Mouse (Mus musculus): ENCODE data around the gene Lhpp. TPM values are rescaled to one million over a fixed set of nuclear protein-coding genes. Genes with fewer than 3 reads are reported as not detected.

The Lhpp gene
- polyA plus RNA-seq, 1 experiment from 2014 or later: 16.8 TPM

DNA sequence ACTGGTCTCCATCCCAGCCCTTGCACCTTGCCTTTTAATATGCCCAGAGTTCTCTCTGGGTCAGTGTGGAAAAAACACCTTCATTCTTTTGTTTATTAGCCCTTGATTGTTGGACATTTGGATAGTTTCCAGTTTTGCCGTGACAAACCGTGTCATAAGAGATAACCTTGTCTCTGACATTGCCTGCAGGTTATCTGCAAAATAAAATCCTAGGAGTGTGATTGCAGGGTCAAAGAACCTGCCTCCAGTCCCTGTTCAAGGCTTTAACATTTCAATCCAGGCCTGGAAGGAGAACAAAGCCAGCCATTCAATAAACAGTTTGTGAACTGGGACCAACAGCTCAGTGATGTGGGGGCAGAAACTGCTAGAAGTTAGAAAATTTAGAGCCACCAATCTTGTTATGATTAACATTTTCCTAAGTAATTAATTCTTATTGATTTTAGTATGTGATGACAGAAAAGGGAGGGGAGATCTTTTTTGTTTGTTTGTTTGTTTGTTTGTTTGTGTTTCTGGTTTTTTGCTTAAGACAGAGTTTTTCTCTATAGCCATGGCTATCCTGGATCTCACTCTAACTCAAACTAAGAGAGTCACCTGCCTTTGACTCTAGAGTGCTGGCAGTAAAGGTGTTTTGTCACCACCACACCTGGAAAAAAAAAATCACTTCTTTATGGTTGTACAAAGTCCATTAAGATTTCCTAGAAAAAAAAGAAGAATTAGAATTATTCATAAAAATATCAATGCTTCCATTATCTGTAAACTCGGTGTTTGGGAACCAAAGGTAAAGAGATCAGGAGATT lies 24.5 kb upstream of the Lhpp start:
- no peaks in the 10 kb centered on the region for H3K9me3 ChIP-seq (replicated peaks; ENCODE audit: low read length)
- no peak for ATAC-seq (replicated peaks; ENCODE audit: low FRiP score, low read depth)
- H3K9ac ChIP-seq (ENCODE audit: low read depth, low read length): no peak overlapping the region
- H3K4me2 ChIP-seq (ENCODE audit: low read length): no peak overlapping the region
- TF ChIP-seq CTCF (IDR thresholded peaks at IDR 0.05; ENCODE audit: low read depth): no peak
- H3K27ac ChIP-seq: no peak overlapping the region
- no peak overlapping the region for H3K4me3 ChIP-seq (replicated peaks; ENCODE audit: low read depth, low read length)
- 53% methylated on average over 3 of the region's 3 CpGs for WGBS
- H3K27me3 ChIP-seq (ENCODE audit: insufficient read depth, low read length): no peaks in the 10 kb centered on the region
- H3K4me1 ChIP-seq (replicated peaks; ENCODE audit: insufficient read depth, low read length): no peaks in the 10 kb centered on the region
- no peaks in the 10 kb centered on the region for H3K36me3 ChIP-seq (ENCODE audit: insufficient read depth, low read length)
- DNase-seq (ENCODE audit: low spot score): no peak

DNA sequence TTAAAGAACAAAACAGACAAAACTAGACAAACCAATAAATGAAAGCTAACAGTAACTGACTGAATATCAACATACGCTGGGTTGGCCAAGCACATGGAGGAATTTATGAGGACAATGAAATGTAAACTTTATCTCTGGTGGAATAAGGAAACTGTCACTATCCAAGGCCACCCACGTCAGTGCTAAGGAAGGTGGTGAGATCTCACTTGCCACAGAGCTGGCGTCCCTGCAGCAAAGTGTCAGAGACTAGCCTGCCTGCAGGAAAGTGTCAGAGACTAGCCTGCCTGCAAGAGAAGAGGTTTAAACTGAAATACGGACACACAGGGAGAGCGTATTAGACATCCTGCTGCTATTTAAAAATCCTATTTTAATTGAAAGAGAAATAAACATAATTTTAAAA lies 23.3 kb upstream of the Lhpp start:
- Histone ChIP-seq H3K9me3 (replicated peaks; ENCODE audit: low read length) (no peaks in the 10 kb centered on the region), H3K27ac (no peak overlapping the region), H3K4me3 (replicated peaks; ENCODE audit: low read depth, low read length) (no peak overlapping the region), H3K4me2 (ENCODE audit: low read length) (no peak overlapping the region), H3K4me1 (replicated peaks; ENCODE audit: insufficient read depth, low read length) (no peaks in the 10 kb centered on the region), H3K9ac (ENCODE audit: low read depth, low read length) (no peak overlapping the region), H3K27me3 (ENCODE audit: insufficient read depth, low read length) (no peaks in the 10 kb centered on the region), H3K36me3 (ENCODE audit: insufficient read depth, low read length) (no peaks in the 10 kb centered on the region)
- ATAC-seq (replicated peaks; ENCODE audit: low FRiP score, low read depth) (no peak), DNase-seq (ENCODE audit: low spot score) (no peak)
- TF ChIP-seq CTCF (IDR thresholded peaks at IDR 0.05; ENCODE audit: low read depth): no peak
- WGBS: 65% methylated on average over 5 of the region's 5 CpGs

DNA sequence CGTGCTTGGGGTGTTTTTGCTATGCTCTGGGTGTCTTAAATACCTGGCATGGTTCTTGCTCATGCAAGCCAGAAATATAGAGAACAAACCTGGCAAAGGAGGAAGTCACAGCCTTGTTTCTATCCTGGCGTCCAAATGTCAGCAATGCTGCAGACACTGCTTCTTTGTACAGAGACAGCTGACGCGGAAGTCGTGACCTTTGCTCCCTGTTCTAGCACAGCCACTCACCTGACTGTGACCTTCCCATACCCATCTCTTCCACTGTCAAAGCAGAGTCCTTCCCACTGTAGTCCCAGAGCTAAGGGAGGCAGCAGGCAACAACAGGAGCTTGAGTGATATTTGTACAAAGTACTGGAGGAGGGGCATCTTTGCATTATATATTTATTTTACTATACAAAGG lies 20.8 kb upstream of the Lhpp start:
- Histone ChIP-seq H3K27me3 (ENCODE audit: insufficient read depth, low read length) (no peaks in the 10 kb centered on the region), H3K36me3 (ENCODE audit: insufficient read depth, low read length) (no peaks in the 10 kb centered on the region), H3K4me1 (replicated peaks; ENCODE audit: insufficient read depth, low read length) (no peaks in the 10 kb centered on the region), H3K9ac (ENCODE audit: low read depth, low read length) (no peak overlapping the region), H3K4me3 (replicated peaks; ENCODE audit: low read depth, low read length) (no peak overlapping the region), H3K4me2 (ENCODE audit: low read length) (no peak overlapping the region), H3K9me3 (replicated peaks; ENCODE audit: low read length) (no peaks in the 10 kb centered on the region), H3K27ac (no peak overlapping the region)
- no peak for DNase-seq (ENCODE audit: low spot score)
- ATAC-seq (replicated peaks; ENCODE audit: low FRiP score, low read depth): no peak
- 66% methylated on average over 5 of the region's 5 CpGs for WGBS
- TF ChIP-seq CTCF (IDR thresholded peaks at IDR 0.05; ENCODE audit: low read depth): no peak

DNA sequence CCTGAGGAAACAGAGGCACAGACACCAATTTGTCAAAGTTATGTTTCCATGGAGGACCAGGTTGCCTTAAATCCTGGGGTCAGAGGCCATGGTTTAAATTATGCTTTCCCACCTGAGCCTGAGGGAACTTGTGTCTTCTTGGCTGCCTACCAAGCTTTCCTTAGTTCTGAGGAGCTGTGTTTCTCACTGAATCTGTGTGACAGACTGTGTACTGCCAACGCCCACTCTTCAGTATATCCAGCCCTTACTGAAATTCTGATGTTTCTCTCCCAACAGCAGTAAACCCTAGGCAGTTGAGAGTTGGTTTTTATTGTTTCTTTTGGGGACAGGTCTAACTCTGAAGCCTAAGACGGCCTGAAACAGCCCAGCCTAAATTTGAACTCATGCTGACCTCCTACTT lies 16.7 kb upstream of the Lhpp start:
- no peak for ATAC-seq (replicated peaks; ENCODE audit: low FRiP score, low read depth)
- H3K9ac ChIP-seq (ENCODE audit: low read depth, low read length): no peak overlapping the region
- no peak overlapping the region for H3K27ac ChIP-seq
- H3K4me1 ChIP-seq (replicated peaks; ENCODE audit: insufficient read depth, low read length): peaks cover 7% of the 10 kb centered on the region; the same call in 1 of the 2 replicates
- no peaks in the 10 kb centered on the region for H3K9me3 ChIP-seq (replicated peaks; ENCODE audit: low read length)
- peaks cover 32% of the 10 kb centered on the region for H3K27me3 ChIP-seq (ENCODE audit: insufficient read depth, low read length)
- H3K4me2 ChIP-seq (ENCODE audit: low read length): no peak overlapping the region
- no peak overlapping the region for H3K4me3 ChIP-seq (replicated peaks; ENCODE audit: low read depth, low read length)
- 54% methylated on average over 2 of the region's 2 CpGs for WGBS
- DNase-seq (ENCODE audit: low spot score): no peak
- H3K36me3 ChIP-seq (ENCODE audit: insufficient read depth, low read length): no peaks in the 10 kb centered on the region
- TF ChIP-seq CTCF (IDR thresholded peaks at IDR 0.05; ENCODE audit: low read depth): no peak

DNA sequence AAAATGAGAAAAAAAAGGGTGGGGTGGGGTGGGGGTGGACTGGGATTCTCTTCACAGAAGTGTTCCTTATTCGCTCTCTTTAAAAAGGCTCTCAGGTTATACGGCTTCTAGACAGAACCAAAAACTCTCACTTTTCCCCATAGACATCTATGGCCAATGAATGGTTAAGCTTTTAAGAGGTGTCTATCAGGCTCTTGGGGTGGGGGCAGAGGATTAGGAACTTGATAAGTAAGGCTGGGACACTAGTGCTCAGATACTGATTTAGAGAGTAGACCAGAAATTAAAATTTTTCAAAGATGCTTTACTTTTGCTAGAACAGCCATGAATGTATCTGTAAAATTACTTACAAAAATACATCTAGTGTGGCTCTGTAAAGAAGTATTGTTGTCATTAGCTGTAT lies 16.1 kb upstream of the Lhpp start:
- Histone ChIP-seq H3K27ac (no peak overlapping the region), H3K4me2 (ENCODE audit: low read length) (no peak overlapping the region), H3K4me1 (replicated peaks; ENCODE audit: insufficient read depth, low read length) (peaks cover 7% of the 10 kb centered on the region; the same call in 1 of the 2 replicates), H3K9me3 (replicated peaks; ENCODE audit: low read length) (no peaks in the 10 kb centered on the region), H3K27me3 (ENCODE audit: insufficient read depth, low read length) (peaks cover 37% of the 10 kb centered on the region), H3K36me3 (ENCODE audit: insufficient read depth, low read length) (no peaks in the 10 kb centered on the region), H3K9ac (ENCODE audit: low read depth, low read length) (no peak overlapping the region), H3K4me3 (replicated peaks; ENCODE audit: low read depth, low read length) (no peak overlapping the region)
- ATAC-seq (replicated peaks; ENCODE audit: low FRiP score, low read depth): no peak
- no peak for TF ChIP-seq CTCF (IDR thresholded peaks at IDR 0.05; ENCODE audit: low read depth)
- 83% methylated on average over 2 of the region's 2 CpGs for WGBS
- DNase-seq (ENCODE audit: low spot score): no peak

DNA sequence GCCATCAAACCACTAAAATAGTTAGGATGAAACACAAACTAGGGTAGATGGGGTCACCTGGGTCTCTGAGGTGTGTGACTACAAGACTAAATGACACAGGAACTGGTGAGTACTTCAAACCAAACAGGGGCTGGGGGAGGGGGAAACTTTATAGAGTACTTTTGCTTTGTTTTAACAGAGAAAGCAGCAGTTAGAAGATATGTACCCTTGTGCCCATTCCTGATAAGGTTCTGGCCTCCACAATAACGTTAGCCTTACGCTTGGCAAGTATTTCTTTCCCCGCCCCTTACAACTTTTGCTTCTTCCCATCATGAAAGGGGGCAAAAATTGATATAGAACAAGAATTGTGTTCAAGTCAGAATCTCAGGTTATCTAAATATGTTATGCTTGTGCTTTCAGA lies 14.7 kb upstream of the Lhpp start:
- H3K4me1 ChIP-seq (replicated peaks; ENCODE audit: insufficient read depth, low read length): peaks cover 12% of the 10 kb centered on the region; the same call in 1 of the 2 replicates
- no peak for ATAC-seq (replicated peaks; ENCODE audit: low FRiP score, low read depth)
- no peak overlapping the region for H3K4me2 ChIP-seq (ENCODE audit: low read length)
- 87% methylated on average over 3 of the region's 3 CpGs for WGBS
- H3K4me3 ChIP-seq (replicated peaks; ENCODE audit: low read depth, low read length): no peak overlapping the region
- no peaks in the 10 kb centered on the region for H3K36me3 ChIP-seq (ENCODE audit: insufficient read depth, low read length)
- no peak overlapping the region for H3K9ac ChIP-seq (ENCODE audit: low read depth, low read length)
- no peak for DNase-seq (ENCODE audit: low spot score)
- H3K27me3 ChIP-seq (ENCODE audit: insufficient read depth, low read length): peaks cover 51% of the 10 kb centered on the region
- H3K27ac ChIP-seq: no peak overlapping the region
- no peaks in the 10 kb centered on the region for H3K9me3 ChIP-seq (replicated peaks; ENCODE audit: low read length)
- TF ChIP-seq CTCF (IDR thresholded peaks at IDR 0.05; ENCODE audit: low read depth): no peak
